Mouse (Mus musculus) brain, embryonic 14.5 days (tissue): ENCODE measurements at regions not wholly inside any gene's neighbourhood (a gene's known extent, or its start where the extent isn't known, plus 50 kb on each side); places are given as distances from the start of the nearest gene placed in this dataset.

Experiments
- DNase-seq: peaks from one replicate; pipeline ENCODE4 v3.0.0-alpha.2; 2011; ENCODE audit warnings: low read depth
- CTCF ChIP-seq: fragments of 200-500 bp; IDR thresholded peaks from 2 replicates; pipeline ENCODE4 v1.5.1; 2012; ENCODE audit warnings: inconsistent platforms, mild to moderate bottlenecking, moderate library complexity, borderline replicate concordance; ENCODE audit not compliant: insufficient read depth, insufficient read length; ENCODE audit errors: extremely low read depth
- POLR2A ChIP-seq: fragments of 200-500 bp; IDR thresholded peaks from 2 replicates; pipeline ENCODE4 v1.6.1; 2012; ENCODE audit warnings: mild to moderate bottlenecking, inconsistent platforms, borderline replicate concordance; ENCODE audit not compliant: poor library complexity, insufficient read depth, insufficient read length, severe bottlenecking; ENCODE audit errors: extremely low read depth

DNA sequence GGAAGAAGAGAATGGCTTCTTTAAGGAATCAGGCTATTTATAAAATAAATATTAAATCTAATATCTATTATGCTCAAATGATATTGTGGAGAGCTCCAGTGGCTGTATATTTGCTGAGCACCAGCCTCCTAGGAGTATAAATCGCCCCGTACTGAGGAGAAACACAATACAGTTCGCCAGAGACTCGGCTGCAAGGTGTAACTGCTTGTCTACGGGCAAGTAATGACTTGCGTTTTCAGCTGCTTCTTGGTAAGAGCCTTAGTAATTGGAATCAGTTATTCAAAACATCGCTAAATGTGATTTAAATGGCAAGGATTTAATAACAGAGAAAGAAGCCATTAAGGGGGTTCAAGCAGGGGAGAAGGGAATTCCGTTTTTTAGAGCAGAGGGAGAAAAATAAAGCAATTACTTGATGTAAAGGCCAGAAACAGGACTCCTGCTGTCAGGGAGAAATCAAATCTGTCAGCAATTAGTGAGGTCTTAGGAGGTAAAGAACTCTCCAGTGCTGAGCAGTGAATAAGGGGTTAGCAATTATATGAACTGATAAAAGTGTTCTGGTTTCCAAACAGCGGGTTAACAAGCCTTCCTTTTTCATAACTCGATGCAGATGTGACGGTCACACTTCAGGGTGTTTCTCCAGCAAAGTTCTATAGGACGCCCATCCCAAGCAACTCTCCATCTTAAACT is 72.3 kb upstream of the Rab11fip2 start:
- DNase-seq, result peak; percentile 91
- TF ChIP-seq CTCF (no peak), POLR2A (no peak)

DNA sequence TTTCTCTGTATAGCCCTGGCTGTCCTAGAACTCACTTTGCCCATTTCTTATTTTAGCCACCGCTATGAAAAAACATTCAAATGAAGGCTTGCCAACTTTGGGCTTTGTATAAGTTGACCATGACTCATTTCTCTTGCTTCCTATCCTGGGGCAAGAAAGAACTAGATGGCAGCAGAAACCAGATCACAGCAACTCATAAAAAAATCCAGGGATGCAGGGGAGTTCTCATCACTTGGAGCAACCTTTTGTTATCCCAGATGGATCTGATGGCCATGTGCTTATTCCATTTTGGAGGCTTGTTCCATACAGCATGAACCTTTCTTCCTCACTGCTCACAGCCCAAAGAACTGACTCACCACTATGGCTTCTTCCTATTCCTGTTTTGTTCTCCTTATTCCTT is 52.1 kb upstream of the Rab11fip2 start:
- no peak for TF ChIP-seq POLR2A
- TF ChIP-seq CTCF, result no peak
- no peak for DNase-seq
